Mouse (Mus musculus): ENCODE data around the gene Lats1. TPM values are rescaled to one million over a fixed set of nuclear protein-coding genes. Genes with fewer than 3 reads are reported as not detected.

Lats1 gene
- 2.1 and 2.5 TPM in 2 replicates for polyA plus RNA-seq (2015; fragmentation: Nextera tagmentation; extraction: Ambion mirVana)

- under 1% methylated on average over 50 of the region's 65 CpGs for WGBS (ENCODE audit: insufficient replicate concordance)
- no peak for TF ChIP-seq EP300 (IDR thresholded peaks at IDR 0.05; ENCODE audit: low read depth)
- peak within 1 kb of the TSS; percentile 94 for H3K4me2 ChIP-seq (ENCODE audit: low read depth, low read length)
These were observed at the start of gene Lats1, which contains the start of gene Pcmt1 for GRCm38 (mm10) chr10:7680731-7681301. Lats1 (plus strand) TSS chr10:7681214. Pcmt1 (minus strand) TSS chr10:7681136.

GRCm38 (mm10) chr10:7640366-7640765 is 40.6 kb upstream of the Lats1 start:
- no peak for ATAC-seq
- WGBS (ENCODE audit: insufficient replicate concordance): 94% methylated on average over 12 of the region's 12 CpGs
- TF ChIP-seq CTCF (IDR thresholded peaks at IDR 0.05; ENCODE audit: low read depth) (no peak), EP300 (IDR thresholded peaks at IDR 0.05; ENCODE audit: low read depth) (no peak)

More at GRCm38 (mm10) chr10:7680731-7681301, at the start of gene Lats1, which contains the start of gene Pcmt1:
- Histone ChIP-seq H3K4me3 (ENCODE audit: low read depth, low read length) (peak within 1 kb of the TSS; percentile 98), H3K9me3 (ENCODE audit: low read length) (no peaks in the 10 kb centered on the region), H3K9ac (replicated peaks) (peak within 1 kb of the TSS; percentile 92), H3K36me3 (replicated peaks; ENCODE audit: insufficient read depth, low read length) (peaks cover 20% of the 10 kb centered on the region), H3K27me3 (ENCODE audit: insufficient read depth, low read length) (no peaks in the 10 kb centered on the region), H3K4me1 (ENCODE audit: insufficient read depth) (peaks cover 30% of the 10 kb centered on the region), H3K27ac (ENCODE audit: low read depth) (peak within 1 kb of the TSS; percentile 98)
- DNase-seq (peak; percentile 91), ATAC-seq (peak; percentile 85)

GRCm38 (mm10) chr10:7645911-7646310 is 35.1 kb upstream of the Lats1 start:
- no peaks in the 10 kb centered on the region for H3K9me3 ChIP-seq (ENCODE audit: low read length)
- peaks cover 63% of the 10 kb centered on the region for H3K36me3 ChIP-seq (replicated peaks; ENCODE audit: insufficient read depth, low read length)
- no peak for TF ChIP-seq CTCF (IDR thresholded peaks at IDR 0.05; ENCODE audit: low read depth)
- TF ChIP-seq EP300 (IDR thresholded peaks at IDR 0.05; ENCODE audit: low read depth): no peak
- H3K4me1 ChIP-seq (ENCODE audit: insufficient read depth): no peaks in the 10 kb centered on the region
- WGBS (ENCODE audit: insufficient replicate concordance): 74% methylated on average over 2 of the region's 2 CpGs
- no peak overlapping the region for H3K4me3 ChIP-seq (ENCODE audit: low read depth, low read length)
- no peak overlapping the region for H3K4me2 ChIP-seq (ENCODE audit: low read depth, low read length)
- no peak for DNase-seq
- no peak overlapping the region for H3K9ac ChIP-seq (replicated peaks)
- H3K27me3 ChIP-seq (ENCODE audit: insufficient read depth, low read length): no peaks in the 10 kb centered on the region
- ATAC-seq: no peak
- no peak overlapping the region for H3K27ac ChIP-seq (ENCODE audit: low read depth)

More at GRCm38 (mm10) chr10:7640366-7640765, 40.6 kb upstream of the Lats1 start:
- Histone ChIP-seq H3K9me3 (ENCODE audit: low read length) (no peaks in the 10 kb centered on the region), H3K27me3 (ENCODE audit: insufficient read depth, low read length) (no peaks in the 10 kb centered on the region), H3K27ac (ENCODE audit: low read depth) (no peak overlapping the region), H3K4me2 (ENCODE audit: low read depth, low read length) (no peak overlapping the region), H3K36me3 (replicated peaks; ENCODE audit: insufficient read depth, low read length) (peaks cover 70% of the 10 kb centered on the region), H3K4me1 (ENCODE audit: insufficient read depth) (no peaks in the 10 kb centered on the region), H3K4me3 (ENCODE audit: low read depth, low read length) (no peak overlapping the region), H3K9ac (replicated peaks) (no peak overlapping the region)
- DNase-seq: no peak

GRCm38 (mm10) chr10:7649059-7649458 is 32.0 kb upstream of the Lats1 start:
- DNase-seq: no peak
- H3K4me2 ChIP-seq (ENCODE audit: low read depth, low read length): no peak overlapping the region
- ATAC-seq: no peak
- H3K4me1 ChIP-seq (ENCODE audit: insufficient read depth): no peaks in the 10 kb centered on the region
- no peak overlapping the region for H3K9ac ChIP-seq (replicated peaks)
- H3K27me3 ChIP-seq (ENCODE audit: insufficient read depth, low read length): no peaks in the 10 kb centered on the region
- H3K4me3 ChIP-seq (ENCODE audit: low read depth, low read length): no peak overlapping the region
- no peaks in the 10 kb centered on the region for H3K9me3 ChIP-seq (ENCODE audit: low read length)
- 87% methylated on average over 4 of the region's 4 CpGs for WGBS (ENCODE audit: insufficient replicate concordance)
- peaks cover 37% of the 10 kb centered on the region for H3K36me3 ChIP-seq (replicated peaks; ENCODE audit: insufficient read depth, low read length)
- no peak overlapping the region for H3K27ac ChIP-seq (ENCODE audit: low read depth)
- TF ChIP-seq EP300 (IDR thresholded peaks at IDR 0.05; ENCODE audit: low read depth): no peak
- TF ChIP-seq CTCF (IDR thresholded peaks at IDR 0.05; ENCODE audit: low read depth): no peak

DNA sequence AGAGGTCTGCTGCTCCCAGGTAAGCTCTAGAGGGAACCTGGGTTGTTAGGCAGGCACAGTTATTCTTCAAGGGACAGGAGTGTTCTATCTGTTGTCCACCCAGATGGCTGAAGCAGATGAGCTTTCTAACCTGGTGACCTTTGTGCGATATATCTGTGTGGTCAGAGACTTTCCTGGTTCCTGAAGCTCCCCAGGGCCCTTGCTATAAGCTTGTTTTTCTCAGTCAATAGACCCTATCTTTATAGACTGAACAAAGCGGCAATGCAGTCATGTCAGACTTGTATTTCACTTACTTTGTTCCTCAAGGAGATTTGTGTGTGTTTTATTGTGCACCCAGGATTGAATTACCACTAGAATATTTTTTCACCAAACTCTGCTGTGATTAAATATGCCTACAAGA is 30.0 kb upstream of the Lats1 start:
- H3K4me3 ChIP-seq (ENCODE audit: low read depth, low read length): no peak overlapping the region
- no peak overlapping the region for H3K4me2 ChIP-seq (ENCODE audit: low read depth, low read length)
- H3K9me3 ChIP-seq (ENCODE audit: low read length): no peaks in the 10 kb centered on the region
- TF ChIP-seq CTCF (IDR thresholded peaks at IDR 0.05; ENCODE audit: low read depth) (no peak), EP300 (IDR thresholded peaks at IDR 0.05; ENCODE audit: low read depth) (no peak)
- H3K9ac ChIP-seq (replicated peaks): no peak overlapping the region
- DNase-seq: no peak
- peaks cover 32% of the 10 kb centered on the region for H3K36me3 ChIP-seq (replicated peaks; ENCODE audit: insufficient read depth, low read length)
- H3K27me3 ChIP-seq (ENCODE audit: insufficient read depth, low read length): no peaks in the 10 kb centered on the region
- H3K27ac ChIP-seq (ENCODE audit: low read depth): no peak overlapping the region
- H3K4me1 ChIP-seq (ENCODE audit: insufficient read depth): no peaks in the 10 kb centered on the region
- 96% methylated on average over 2 of the region's 2 CpGs for WGBS (ENCODE audit: insufficient replicate concordance)
- ATAC-seq: no peak

DNA sequence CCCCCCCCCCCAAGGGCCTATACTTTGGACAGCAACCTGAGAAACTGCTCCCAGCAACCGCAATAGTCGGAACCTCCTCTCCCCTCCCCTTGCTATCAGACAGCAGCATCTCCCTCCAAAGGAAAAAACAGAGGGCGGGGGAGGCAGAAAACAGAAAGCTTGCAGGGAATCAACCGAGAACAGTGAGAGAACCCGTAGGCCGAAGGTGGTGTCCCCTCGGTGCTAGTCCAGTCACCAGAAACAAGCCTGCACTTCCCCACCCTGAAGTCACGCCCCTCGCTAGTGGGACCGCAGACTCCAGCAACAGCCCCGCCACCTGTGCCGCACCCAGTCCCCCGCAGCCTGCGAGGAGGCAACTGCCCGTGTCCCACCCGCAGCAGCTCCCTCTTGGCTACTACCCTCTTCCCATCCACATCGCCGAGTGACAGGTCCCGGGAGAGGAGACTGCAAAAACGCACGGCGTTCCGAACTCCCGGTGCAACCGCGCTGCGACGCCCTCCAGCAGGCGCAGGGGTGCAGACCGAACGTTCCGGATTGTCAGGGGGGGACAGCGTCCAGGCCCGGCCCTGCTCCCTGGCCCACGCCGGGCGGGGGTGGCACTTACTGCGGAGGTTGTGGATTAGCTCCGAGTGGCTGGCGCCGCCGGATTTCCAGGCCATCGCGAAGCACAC is 18.4 kb upstream of the Lats1 start:
- Histone ChIP-seq H3K9ac (replicated peaks) (peak overlapping the region; percentile 84), H3K9me3 (ENCODE audit: low read length) (no peaks in the 10 kb centered on the region), H3K4me3 (ENCODE audit: low read depth, low read length) (peak overlapping the region; percentile 83), H3K36me3 (replicated peaks; ENCODE audit: insufficient read depth, low read length) (no peaks in the 10 kb centered on the region), H3K4me1 (ENCODE audit: insufficient read depth) (peaks cover 24% of the 10 kb centered on the region), H3K27me3 (ENCODE audit: insufficient read depth, low read length) (no peaks in the 10 kb centered on the region), H3K4me2 (ENCODE audit: low read depth, low read length) (peak overlapping the region; percentile 87), H3K27ac (ENCODE audit: low read depth) (peak overlapping the region; percentile 93)
- ATAC-seq (peak; percentile 73), DNase-seq (peak; percentile 83)
- no peak for TF ChIP-seq EP300 (IDR thresholded peaks at IDR 0.05; ENCODE audit: low read depth)
- no peak for TF ChIP-seq CTCF (IDR thresholded peaks at IDR 0.05; ENCODE audit: low read depth)
- under 1% methylated on average over 44 of the region's 44 CpGs for WGBS (ENCODE audit: insufficient replicate concordance)

Data from liver, postnatal 0 days (tissue).